Mouse (Mus musculus) megakaryocyte, embryonic 14.5 days (primary cell): ENCODE data around the gene Armc3. TPM values are rescaled to one million over a fixed set of nuclear protein-coding genes. Genes with fewer than 3 reads are reported as not detected.
"Not testable (repeated sequence)": the region's sequence is repeated elsewhere in the genome, so short reads cannot be mapped to it uniquely, and the experiment has no call there.

Experiments used
- H3K27me3 ChIP-seq: replicated peaks from 2 replicates; pipeline ENCODE3; 2012; ENCODE audit warnings: inconsistent platforms
- H3K36me3 ChIP-seq: replicated peaks from 2 replicates; pipeline ENCODE3; 2012; ENCODE audit warnings: low read length, inconsistent platforms, mixed read lengths
- H3K4me1 ChIP-seq: 2 replicates; pipeline ENCODE4 v1.6.1; 2012; ENCODE audit warnings: inconsistent platforms
- H3K4me3 ChIP-seq: replicated peaks from 2 replicates; pipeline ENCODE3; 2012; ENCODE audit warnings: moderate library complexity, mild to moderate bottlenecking, inconsistent platforms
- H3K9me3 ChIP-seq: 2 replicates; pipeline ENCODE4 v1.6.1; 2012; ENCODE audit warnings: inconsistent platforms
- FLI1 ChIP-seq: IDR thresholded peaks from 2 replicates; pipeline ENCODE4 v1.6.1; 2012; ENCODE audit warnings: low read length, inconsistent platforms, mixed read lengths
- GATA1 ChIP-seq: IDR thresholded peaks from 3 replicates; pipeline ENCODE4 v1.6.1; 2012; ENCODE audit warnings: mixed read lengths, low read length, inconsistent platforms, borderline replicate concordance
- polyA plus RNA-seq: library from polyadenylated mRNA; stranded (reverse); fragments of >175 nt; gene quantifications from 2 replicates; pipeline ENCODE4 v1.2.3, GENCODE M21; 2012; ENCODE audit warnings: low replicate concordance; ENCODE audit not compliant: insufficient read depth

Armc3 gene
- polyA plus RNA-seq, 1 experiment, result not detected

GRCm38 (mm10) chr2:19316056-19316455 lies 117.0 kb downstream of the Armc3 start:
- H3K27me3 ChIP-seq, result peaks cover 2% of the 10 kb centered on the region
- no peaks in the 10 kb centered on the region for H3K36me3 ChIP-seq
- H3K4me1 ChIP-seq, result peaks cover 13% of the 10 kb centered on the region
- peaks cover 18% of the 10 kb centered on the region for H3K9me3 ChIP-seq
- TF ChIP-seq FLI1, result no peak
- no peak for TF ChIP-seq GATA1
- H3K4me3 ChIP-seq, result no peak overlapping the region

GRCm38 (mm10) chr2:19316691-19317090 lies 117.6 kb downstream of the Armc3 start:
- Histone ChIP-seq H3K27me3 (peaks cover 2% of the 10 kb centered on the region), H3K4me3 (no peak overlapping the region), H3K4me1 (peaks cover 13% of the 10 kb centered on the region), H3K36me3 (no peaks in the 10 kb centered on the region), H3K9me3 (peaks cover 18% of the 10 kb centered on the region)
- TF ChIP-seq GATA1 (no peak), FLI1 (no peak)

- not testable (repeated sequence) for H3K27me3 ChIP-seq, H3K36me3 ChIP-seq, H3K4me3 ChIP-seq
- Histone ChIP-seq H3K4me1 (peaks cover 13% of the 10 kb centered on the region), H3K9me3 (peaks cover 18% of the 10 kb centered on the region)
These were observed 118.2 kb downstream of the Armc3 start for GRCm38 (mm10) chr2:19317151-19317812.

GRCm38 (mm10) chr2:19318499-19318898 lies 119.4 kb downstream of the Armc3 start:
- H3K4me1 ChIP-seq, result peaks cover 13% of the 10 kb centered on the region
- TF ChIP-seq GATA1 (no peak), FLI1 (no peak)
- H3K4me3 ChIP-seq, result no peak overlapping the region
- H3K9me3 ChIP-seq, result peaks cover 17% of the 10 kb centered on the region
- H3K27me3 ChIP-seq, result peaks cover 2% of the 10 kb centered on the region
- H3K36me3 ChIP-seq, result no peaks in the 10 kb centered on the region

GRCm38 (mm10) chr2:19319284-19319683 lies 120.2 kb downstream of the Armc3 start:
- Histone ChIP-seq H3K27me3 (peaks cover 2% of the 10 kb centered on the region), H3K4me1 (peaks cover 13% of the 10 kb centered on the region), H3K9me3 (peaks cover 16% of the 10 kb centered on the region), H3K36me3 (no peaks in the 10 kb centered on the region), H3K4me3 (no peak overlapping the region)
- no peak for TF ChIP-seq FLI1
- TF ChIP-seq GATA1, result no peak

GRCm38 (mm10) chr2:19322448-19322847 lies 123.3 kb downstream of the Armc3 start:
- TF ChIP-seq FLI1, result no peak
- TF ChIP-seq GATA1, result no peak
- Histone ChIP-seq H3K9me3 (no peaks in the 10 kb centered on the region), H3K4me3 (no peak overlapping the region), H3K4me1 (peaks cover 13% of the 10 kb centered on the region), H3K27me3 (no peaks in the 10 kb centered on the region), H3K36me3 (no peaks in the 10 kb centered on the region)

GRCm38 (mm10) chr2:19326376-19326775 lies 127.3 kb downstream of the Armc3 start:
- no peaks in the 10 kb centered on the region for H3K9me3 ChIP-seq
- H3K36me3 ChIP-seq, result no peaks in the 10 kb centered on the region
- no peaks in the 10 kb centered on the region for H3K27me3 ChIP-seq
- H3K4me1 ChIP-seq, result no peaks in the 10 kb centered on the region
- TF ChIP-seq FLI1 (no peak), GATA1 (no peak)
- no peak overlapping the region for H3K4me3 ChIP-seq

- Histone ChIP-seq H3K4me3 (no peak overlapping the region), H3K4me1 (0 out of 2 replicates have a peak, but pooled peaks cover 6% of the 10 kb centered on the region), H3K27me3 (no peaks in the 10 kb centered on the region), H3K9me3 (no peaks in the 10 kb centered on the region), H3K36me3 (no peaks in the 10 kb centered on the region)
- TF ChIP-seq FLI1, result no peak
- TF ChIP-seq GATA1, result no peak
These were observed 128.7 kb downstream of the Armc3 start for GRCm38 (mm10) chr2:19327811-19328210.

GRCm38 (mm10) chr2:19343901-19344635 lies 145.0 kb downstream of the Armc3 start:
- Histone ChIP-seq H3K4me3 (peak overlapping the region; percentile 86), H3K27me3 (no peaks in the 10 kb centered on the region), H3K9me3 (no peaks in the 10 kb centered on the region), H3K4me1 (peaks cover 42% of the 10 kb centered on the region), H3K36me3 (no peaks in the 10 kb centered on the region)
- TF ChIP-seq FLI1, result no peak

GRCm38 (mm10) chr2:19344636-19345413 lies 145.7 kb downstream of the Armc3 start:
- no peak for TF ChIP-seq FLI1
- TF ChIP-seq GATA1, result no peak
- H3K9me3 ChIP-seq, result no peaks in the 10 kb centered on the region
- no peaks in the 10 kb centered on the region for H3K36me3 ChIP-seq
- H3K4me3 ChIP-seq, result peak overlapping the region; percentile 86
- peaks cover 42% of the 10 kb centered on the region for H3K4me1 ChIP-seq
- H3K27me3 ChIP-seq, result no peaks in the 10 kb centered on the region
